Mouse (Mus musculus) spleen, postnatal 4 days (tissue): ENCODE measurements at regions not wholly inside any gene's neighbourhood (a gene's known extent, or its start where the extent isn't known, plus 50 kb on each side); places are given as distances from the start of the nearest gene placed in this dataset.
A peak's percentile ranks its signal among the peaks of the same experiment; 100 is the strongest.

Experiments
- DNase-seq, 2 experiments: peaks; one replicate each; pipeline ENCODE4 v3.0.0; 2022; ENCODE audit warnings: low spot score in 2 of 2

DNA sequence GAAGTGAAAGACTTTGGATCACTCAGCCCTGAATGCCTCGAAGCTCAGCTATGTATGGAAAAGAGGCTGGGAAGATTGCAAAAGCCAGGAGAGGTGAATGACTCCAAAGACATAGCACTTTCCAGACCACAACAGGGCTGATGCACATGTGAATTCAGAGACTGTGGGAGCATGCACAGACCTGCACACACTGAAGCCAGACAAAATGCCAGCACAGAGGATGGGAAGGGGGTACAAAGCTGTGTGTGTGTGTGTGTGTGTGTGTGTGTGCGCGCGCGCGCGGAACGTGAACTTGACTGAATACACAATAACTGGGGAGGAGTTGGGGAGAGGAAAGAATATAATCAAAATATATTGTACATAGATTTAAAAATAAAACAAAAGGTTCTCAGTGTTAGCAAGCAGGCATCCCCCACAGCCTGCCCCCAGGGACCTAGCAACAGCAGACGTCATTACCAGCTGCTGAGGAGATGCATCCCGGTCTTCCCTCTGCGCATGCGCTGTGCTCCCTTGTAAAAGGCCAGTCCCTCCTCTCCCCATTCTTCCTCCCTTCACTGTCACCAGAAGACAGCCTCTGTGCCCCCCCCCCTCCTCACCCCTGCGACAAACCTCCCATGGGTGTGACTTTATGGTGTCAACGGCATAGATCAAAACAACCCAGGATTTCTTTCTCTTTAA, 89.5 kb upstream of the Mrps22 start:
- no peak for DNase-seq

GRCm38 (mm10) chr9:98685548-98685947, 84.1 kb upstream of the Mrps22 start:
- peak in 1 of 2 experiments; percentile 49 for DNase-seq

GRCm38 (mm10) chr9:98684336-98684735, 82.9 kb upstream of the Mrps22 start:
- DNase-seq: peak in 1 of 2 experiments; percentile 23

GRCm38 (mm10) chr9:98675612-98676011, 74.2 kb upstream of the Mrps22 start:
- peak in 1 of 2 experiments; percentile 43 for DNase-seq

- DNase-seq: peak in 1 of 2 experiments; percentile 53
Measured at GRCm38 (mm10) chr9:98673461-98674114, 72.1 kb upstream of the Mrps22 start.

DNA sequence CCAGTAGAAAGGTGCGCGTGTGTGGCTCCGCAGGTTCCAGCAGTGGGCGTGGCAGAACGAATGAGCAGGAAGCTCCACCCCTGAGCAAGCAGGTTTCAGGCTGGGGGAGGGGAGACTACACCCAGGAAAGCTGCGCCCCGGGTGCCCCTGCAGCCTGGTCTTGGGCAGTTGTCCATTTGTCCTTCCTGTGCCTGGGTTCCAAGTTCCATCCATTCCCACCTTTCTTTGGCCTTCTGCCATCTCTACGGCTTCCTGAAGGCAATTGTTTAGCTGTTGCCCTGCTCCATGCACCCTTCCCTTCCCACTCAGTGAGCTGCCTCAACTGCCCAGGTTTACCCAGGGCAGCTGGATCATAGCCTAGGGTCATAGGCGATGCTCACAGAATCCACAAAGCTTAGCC, 70.9 kb upstream of the Mrps22 start:
- DNase-seq: no peak

DNA sequence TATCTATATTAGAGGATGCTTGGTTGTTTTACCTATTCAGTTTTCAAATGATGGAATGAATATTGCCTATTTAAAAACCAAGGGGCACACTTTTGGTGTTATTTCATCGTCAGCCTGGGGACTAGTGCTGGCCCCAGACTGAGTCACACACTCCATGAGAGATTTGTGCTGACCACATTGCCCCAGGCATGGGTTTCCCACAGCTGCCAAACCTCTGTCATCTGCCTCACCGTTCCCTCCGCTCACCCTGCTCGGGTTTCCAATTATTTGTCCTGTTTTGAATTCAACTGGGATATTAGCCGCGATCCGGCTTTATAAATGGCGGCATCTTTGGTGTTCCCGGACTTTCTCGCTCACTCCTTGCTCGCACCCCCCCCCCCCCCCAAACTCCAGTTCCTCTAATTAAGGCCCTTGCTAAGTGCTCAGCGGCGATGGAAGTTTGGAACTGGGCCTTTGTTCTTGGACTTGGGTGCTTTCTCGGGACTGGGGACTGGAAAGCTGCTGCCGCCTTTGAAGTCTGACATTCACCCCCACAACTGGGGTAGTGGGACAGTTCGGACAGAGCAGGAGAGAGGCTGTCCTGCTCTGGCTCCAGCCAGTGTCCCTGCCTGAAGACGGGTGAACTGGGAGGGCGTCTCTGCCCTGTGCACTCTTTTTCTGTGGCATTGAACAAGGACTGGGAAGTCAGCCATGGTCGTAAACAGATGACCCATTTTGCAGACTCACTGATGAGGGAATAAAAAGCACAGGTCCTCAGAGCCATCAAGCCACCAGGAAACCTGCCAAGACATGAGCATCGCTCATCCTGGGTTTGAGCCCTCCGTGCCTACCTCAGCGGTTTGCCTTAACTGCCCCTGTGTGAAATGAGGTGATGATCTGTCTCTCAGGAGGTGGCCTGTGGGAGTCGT, 67.2 kb upstream of the Mrps22 start:
- no peak for DNase-seq

- no peak for DNase-seq
Measured at GRCm38 (mm10) chr9:98667072-98667471, 65.6 kb upstream of the Mrps22 start.

GRCm38 (mm10) chr9:98663011-98663410, 61.6 kb upstream of the Mrps22 start:
- DNase-seq: no peak

DNA sequence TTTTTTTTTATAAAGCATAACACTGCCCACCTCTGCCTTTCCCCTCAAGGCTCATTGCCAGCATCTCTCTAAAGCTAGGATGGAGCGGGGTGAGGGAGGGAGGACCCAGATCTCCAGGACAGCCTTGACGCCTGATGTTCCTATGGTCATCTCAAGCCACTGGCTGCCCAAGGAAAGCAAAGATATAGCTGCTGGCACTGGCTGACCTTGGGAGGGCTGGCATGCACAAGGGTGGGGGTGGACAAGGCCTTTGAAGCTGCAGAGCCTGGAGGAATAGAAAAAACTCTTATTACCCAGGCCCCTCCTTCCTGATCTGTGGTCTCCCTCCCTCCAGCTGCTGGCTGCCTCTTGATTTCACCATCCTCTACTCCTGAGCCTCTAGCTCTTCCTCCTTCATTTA, 50.2 kb upstream of the Mrps22 start:
- DNase-seq: no peak
